Mouse (Mus musculus): Measurements from ENCODE around the gene Spryd4.
A peak's percentile ranks its signal among the peaks of the same experiment; 100 is the strongest.
"Not testable (repeated sequence)": the region's sequence is repeated elsewhere in the genome, so short reads cannot be mapped to it uniquely, and the experiment has no call there.

The Spryd4 gene

GRCm38 (mm10) chr10:128225538-128225937 is 13.9 kb upstream of the Spryd4 start, which contains the start of gene Mip:
Gene Mip (plus strand): TSS chr10:128225838.
- DNase-seq (ENCODE audit: low spot score in 2 of 2) = no peak

GRCm38 (mm10) chr10:128225064-128225463 is 13.5 kb upstream of the Spryd4 start:
- no peak for DNase-seq (ENCODE audit: low spot score in 2 of 2)

- no peak for DNase-seq (ENCODE audit: low spot score in 2 of 2)
Measured at GRCm38 (mm10) chr10:128221533-128222286, 10.1 kb upstream of the Spryd4 start.

GRCm38 (mm10) chr10:128218387-128219117 is 6.9 kb upstream of the Spryd4 start:
- DNase-seq (ENCODE audit: low spot score in 2 of 2) = no peak

GRCm38 (mm10) chr10:128214981-128215380 is 3.4 kb upstream of the Spryd4 start:
- DNase-seq (ENCODE audit: low spot score in 2 of 2) = no peak

- DNase-seq (ENCODE audit: low spot score in 2 of 2) = not testable (repeated sequence)
Measured at GRCm38 (mm10) chr10:128214112-128214511, 2.5 kb upstream of the Spryd4 start.

GRCm38 (mm10) chr10:128212871-128213323 is 1.3 kb upstream of the Spryd4 start:
- peak in 1 of 2 experiments; percentile 48 for DNase-seq (ENCODE audit: low spot score in 2 of 2)

GRCm38 (mm10) chr10:128212148-128212547 is 541 bp upstream of the Spryd4 start:
- DNase-seq (ENCODE audit: low spot score in 2 of 2) = no peak

GRCm38 (mm10) chr10:128210954-128211353 is 653 bp downstream of the Spryd4 start:
- no peak for DNase-seq (ENCODE audit: low spot score in 2 of 2)

- no peak for DNase-seq (ENCODE audit: low spot score in 2 of 2)
Measured at GRCm38 (mm10) chr10:128210131-128210530, 1.5 kb downstream of the Spryd4 start.

- DNase-seq (ENCODE audit: low spot score in 2 of 2) = no peak
Measured at GRCm38 (mm10) chr10:128209311-128210009, 2.1 kb downstream of the Spryd4 start.

GRCm38 (mm10) chr10:128208326-128208725 is 3.3 kb downstream of the Spryd4 start:
- no peak for DNase-seq (ENCODE audit: low spot score in 2 of 2)

- DNase-seq (ENCODE audit: low spot score in 2 of 2) = no peak
Measured at GRCm38 (mm10) chr10:128204941-128205340, 6.7 kb downstream of the Spryd4 start.

- no peak for DNase-seq (ENCODE audit: low spot score in 2 of 2)
Measured at GRCm38 (mm10) chr10:128201856-128202255, 9.8 kb downstream of the Spryd4 start.

GRCm38 (mm10) chr10:128194551-128195461 is 16.8 kb downstream of the Spryd4 start:
- peak in 1 of 2 experiments; percentile 44 for DNase-seq (ENCODE audit: low spot score in 2 of 2)

GRCm38 (mm10) chr10:128194024-128194550 is 17.5 kb downstream of the Spryd4 start, which contains the start of gene Gls2:
Gene Gls2 (plus strand): TSS chr10:128194457.
- DNase-seq (ENCODE audit: low spot score in 2 of 2) = peak; percentile 94 to 97

- DNase-seq (ENCODE audit: low spot score in 2 of 2) = no peak
Measured at GRCm38 (mm10) chr10:128193113-128193512, 18.5 kb downstream of the Spryd4 start.

GRCm38 (mm10) chr10:128192030-128192766 is 19.4 kb downstream of the Spryd4 start:
- not testable (repeated sequence) for DNase-seq (ENCODE audit: low spot score in 2 of 2)

- DNase-seq (ENCODE audit: low spot score in 2 of 2) = no peak
Measured at GRCm38 (mm10) chr10:128191472-128191871, 20.1 kb downstream of the Spryd4 start.

All from frontal cortex, postnatal 14 days (tissue).